Mouse (Mus musculus) spleen, adult 2 months (tissue): ENCODE results near the gene 1700007K13Rik. TPM values are rescaled to one million over a fixed set of nuclear protein-coding genes. Genes with fewer than 3 reads are reported as not detected.
"Not testable (repeated sequence)": the region's sequence is repeated elsewhere in the genome, so short reads cannot be mapped to it uniquely, and the experiment has no call there.

ENCODE experiments used
- DNase-seq, 2 experiments: peaks; one replicate each; pipeline versions ENCODE4 v3.0.0 to v3.0.0-alpha.2; 2012 to 2021; ENCODE audit warnings: low spot score in 2 of 2, low read depth in 1 of 2
- H3K27ac ChIP-seq: fragments of 200-500 bp; 2 replicates; pipeline ENCODE4 v1.5.1; 2012; ENCODE audit warnings: low read length, inconsistent platforms; ENCODE audit not compliant: insufficient read depth
- H3K27me3 ChIP-seq: fragments of 200-500 bp; 2 replicates; pipeline ENCODE4 v1.6.1; 2012; ENCODE audit warnings: mild to moderate bottlenecking, moderate library complexity, low read length, inconsistent platforms; ENCODE audit not compliant: control insufficient read depth, insufficient read depth
- H3K36me3 ChIP-seq: fragments of 200-500 bp; 2 replicates; pipeline ENCODE4 v1.6.1; 2012; ENCODE audit warnings: mild to moderate bottlenecking, low read length, inconsistent platforms; ENCODE audit not compliant: control insufficient read depth, insufficient read depth
- H3K4me1 ChIP-seq: fragments of 200-500 bp; 2 replicates; pipeline ENCODE4 v1.6.1; 2011; ENCODE audit warnings: inconsistent platforms; ENCODE audit not compliant: control insufficient read depth, insufficient read depth, insufficient read length
- H3K4me3 ChIP-seq: fragments of 200-500 bp; 2 replicates; pipeline ENCODE4 v1.5.1; 2011; ENCODE audit warnings: mild to moderate bottlenecking, inconsistent platforms; ENCODE audit not compliant: insufficient read depth, insufficient read length; ENCODE audit errors: extremely low read depth
- CTCF ChIP-seq: fragments of 200-500 bp; IDR thresholded peaks from 2 replicates; pipeline ENCODE4 v1.5.1; 2011; ENCODE audit warnings: mild to moderate bottlenecking, inconsistent platforms; ENCODE audit not compliant: insufficient read depth, insufficient read length, insufficient replicate concordance; ENCODE audit errors: extremely low read depth
- POLR2A ChIP-seq: fragments of 200-500 bp; IDR thresholded peaks from 2 replicates; pipeline ENCODE4 v1.6.1; 2011; ENCODE audit warnings: low read depth, low read length, inconsistent platforms
- WGBS: fragments of 180-500 bp; shearing (Covaris S2); methylation state at CpG from one replicate; pipeline ENCODE4 v1.1.7; 2018; 5-methylcytosine and 5-hydroxymethylcytosine counted together
- polyA plus RNA-seq: library from polyadenylated mRNA; depleted of rRNA; stranded (reverse); fragments of >200 nt; gene quantifications from 2 replicates; pipeline ENCODE4 v1.2.3, GENCODE M21; 2012; rRNA removed

1700007K13Rik gene
- not detected in 2 replicates for polyA plus RNA-seq

- peak; percentile 19 to 50 for DNase-seq
- Histone ChIP-seq H3K36me3 (peaks cover 8% of the 10 kb centered on the region), H3K27ac (no peak within 1 kb of the TSS), H3K27me3 (no peaks in the 10 kb centered on the region), H3K4me1 (peaks cover 6% of the 10 kb centered on the region; the same call in 1 of the 2 replicates), H3K4me3 (no peak within 1 kb of the TSS)
- TF ChIP-seq POLR2A, result no peak
- TF ChIP-seq CTCF, result no peak
- 5% methylated on average over 25 of the region's 25 CpGs for WGBS
These were observed at the start of gene 1700007K13Rik for GRCm38 (mm10) chr2:28465836-28466518. 1700007K13Rik (minus strand) TSS chr2:28466332.

GRCm38 (mm10) chr2:28514489-28514888, 48.4 kb upstream of the 1700007K13Rik start:
- H3K27me3 ChIP-seq, result no peaks in the 10 kb centered on the region
- H3K27ac ChIP-seq, result no peak overlapping the region
- 26% methylated on average over 5 of the region's 5 CpGs for WGBS
- H3K4me3 ChIP-seq, result no peak overlapping the region
- H3K36me3 ChIP-seq, result no peaks in the 10 kb centered on the region
- peak; percentile 79 to 91 for DNase-seq
- TF ChIP-seq POLR2A (no peak), CTCF (peak; percentile 81; the same call in 1 of the 2 replicates)
- peaks cover 36% of the 10 kb centered on the region; the same call in 1 of the 2 replicates for H3K4me1 ChIP-seq

GRCm38 (mm10) chr2:28513431-28514370, 47.6 kb upstream of the 1700007K13Rik start:
- no peak for DNase-seq

GRCm38 (mm10) chr2:28512798-28513401, 46.8 kb upstream of the 1700007K13Rik start, which contains the start of gene Ralgds:
Ralgds (plus strand) TSS chr2:28513125.
- peak in 1 of 2 experiments; percentile 54 for DNase-seq
- peaks cover 26% of the 10 kb centered on the region; the same call in 1 of the 2 replicates for H3K4me1 ChIP-seq
- WGBS, result under 1% methylated on average over 62 of the region's 71 CpGs
- peak within 1 kb of the TSS; percentile 62 for H3K4me3 ChIP-seq
- no peaks in the 10 kb centered on the region for H3K36me3 ChIP-seq
- H3K27ac ChIP-seq, result no peak within 1 kb of the TSS; the same call in 1 of the 2 replicates
- TF ChIP-seq CTCF (no peak), POLR2A (no peak)
- no peaks in the 10 kb centered on the region for H3K27me3 ChIP-seq

More at GRCm38 (mm10) chr2:28513431-28514370, 47.6 kb upstream of the 1700007K13Rik start:
- Histone ChIP-seq H3K27me3 (no peaks in the 10 kb centered on the region), H3K36me3 (no peaks in the 10 kb centered on the region), H3K27ac (no peak overlapping the region; the same call in 1 of the 2 replicates), H3K4me1 (peaks cover 34% of the 10 kb centered on the region; the same call in 1 of the 2 replicates), H3K4me3 (peak overlapping the region; percentile 62)
- 5% methylated on average over 47 of the region's 47 CpGs for whole genome bisulfite sequencing
- TF ChIP-seq CTCF (no peak), POLR2A (no peak)

- H3K4me1 ChIP-seq, result peaks cover 19% of the 10 kb centered on the region; the same call in 1 of the 2 replicates
- WGBS, result 51% methylated on average over 5 of the region's 5 CpGs
- H3K27ac ChIP-seq, H3K36me3 ChIP-seq, H3K27me3 ChIP-seq, H3K4me3 ChIP-seq: not testable (repeated sequence)
- peak in 1 of 2 experiments; percentile 1 for DNase-seq
These were observed 45.5 kb upstream of the 1700007K13Rik start for GRCm38 (mm10) chr2:28511600-28511999.

- no peak overlapping the region for H3K4me3 ChIP-seq
- H3K27me3 ChIP-seq, result no peaks in the 10 kb centered on the region
- 85% methylated on average over 6 of the region's 6 CpGs for WGBS
- H3K27ac ChIP-seq, result no peak overlapping the region
- TF ChIP-seq CTCF, result no peak
- no peak for TF ChIP-seq POLR2A
- H3K4me1 ChIP-seq, result no peaks in the 10 kb centered on the region
- H3K36me3 ChIP-seq, result no peaks in the 10 kb centered on the region
- no peak for DNase-seq
These were observed 40.2 kb upstream of the 1700007K13Rik start for GRCm38 (mm10) chr2:28506291-28506690.
